Mouse (Mus musculus) forebrain, embryonic 15.5 days (tissue): ENCODE measurements around the gene Upk1b. TPM values are rescaled to one million over a fixed set of nuclear protein-coding genes. Genes with fewer than 3 reads are reported as not detected.
A peak's percentile ranks its signal among the peaks of the same experiment; 100 is the strongest.

Experiments
- ATAC-seq: fragments of 200-750 bp; cut with Nextera tagmentation; replicated peaks from 2 replicates; pipeline ENCODE4 v1.8.0; 2017; ENCODE audit warnings: mild to moderate bottlenecking, moderate TSS enrichment, moderate library complexity
- H3K27ac ChIP-seq: fragments of 300-500 bp; sonication (generic); replicated peaks from 2 replicates; pipeline ENCODE4 v1.5.1; 2015; ENCODE audit warnings: mild to moderate bottlenecking, inconsistent platforms
- H3K27me3 ChIP-seq: fragments of 300-500 bp; sonication (generic); 2 replicates; pipeline ENCODE4 v1.6.1; 2015; ENCODE audit warnings: inconsistent platforms
- H3K36me3 ChIP-seq: fragments of 300-500 bp; sonication (generic); 2 replicates; pipeline ENCODE4 v1.6.1; 2015; ENCODE audit warnings: mild to moderate bottlenecking, inconsistent platforms
- H3K4me1 ChIP-seq: fragments of 300-500 bp; sonication (generic); 2 replicates; pipeline ENCODE4 v1.6.1; 2015; ENCODE audit warnings: inconsistent platforms
- H3K4me2 ChIP-seq: fragments of 300-500 bp; sonication (generic); replicated peaks from 2 replicates; pipeline ENCODE4 v1.6.1; 2015; ENCODE audit warnings: mild to moderate bottlenecking, inconsistent platforms
- H3K4me3 ChIP-seq: fragments of 300-500 bp; sonication (generic); 2 replicates; pipeline ENCODE4 v1.5.1; 2015; ENCODE audit warnings: mild to moderate bottlenecking, inconsistent platforms
- H3K9ac ChIP-seq: fragments of 300-500 bp; sonication (generic); replicated peaks from 2 replicates; pipeline ENCODE4 v1.6.1; 2015; ENCODE audit warnings: mild to moderate bottlenecking, inconsistent platforms
- H3K9me3 ChIP-seq: fragments of 300-500 bp; sonication (generic); 2 replicates; pipeline ENCODE4 v1.6.1; 2016; ENCODE audit warnings: inconsistent platforms
- WGBS: fragments of 180-500 bp; shearing (Covaris S2); methylation state at CpG from one replicate; pipeline ENCODE4 v1.1.7; 2015; ENCODE audit warnings: mixed read lengths; 5-methylcytosine and 5-hydroxymethylcytosine counted together
- polyA plus RNA-seq: library from polyadenylated mRNA; unstranded; fragments of >200 nt; fragmentation: Nextera tagmentation; extraction: Ambion mirVana; gene quantifications from 2 replicates; pipeline ENCODE4 v1.2.1, GENCODE M21; 2015

Gene Upk1b
- polyA plus RNA-seq, 1 experiment from 2014 or later, result not detected

DNA sequence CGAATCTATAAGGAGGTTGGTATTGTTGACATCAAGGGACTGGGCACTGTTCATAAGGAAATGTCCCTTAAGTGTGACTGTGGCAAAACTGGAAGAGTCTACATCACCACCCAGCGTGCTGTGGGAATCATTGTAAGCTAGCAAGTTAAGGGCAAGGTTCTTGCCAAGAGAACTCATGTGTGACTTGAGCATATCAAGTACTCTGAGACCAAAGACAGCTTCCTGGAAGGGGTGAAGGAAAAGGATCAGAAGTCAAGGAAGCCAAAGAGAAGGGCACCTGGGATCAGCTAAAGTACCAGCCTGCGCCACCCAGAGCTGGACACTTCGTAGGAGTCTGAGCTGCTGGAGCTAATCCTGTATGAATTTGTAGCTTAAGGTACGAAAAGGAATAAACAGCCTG, 39.9 kb downstream of the Upk1b start:
- 94% methylated on average over 5 of the region's 5 CpGs for WGBS
- no peak for ATAC-seq
- H3K36me3 ChIP-seq, result peaks cover 14% of the 10 kb centered on the region

DNA sequence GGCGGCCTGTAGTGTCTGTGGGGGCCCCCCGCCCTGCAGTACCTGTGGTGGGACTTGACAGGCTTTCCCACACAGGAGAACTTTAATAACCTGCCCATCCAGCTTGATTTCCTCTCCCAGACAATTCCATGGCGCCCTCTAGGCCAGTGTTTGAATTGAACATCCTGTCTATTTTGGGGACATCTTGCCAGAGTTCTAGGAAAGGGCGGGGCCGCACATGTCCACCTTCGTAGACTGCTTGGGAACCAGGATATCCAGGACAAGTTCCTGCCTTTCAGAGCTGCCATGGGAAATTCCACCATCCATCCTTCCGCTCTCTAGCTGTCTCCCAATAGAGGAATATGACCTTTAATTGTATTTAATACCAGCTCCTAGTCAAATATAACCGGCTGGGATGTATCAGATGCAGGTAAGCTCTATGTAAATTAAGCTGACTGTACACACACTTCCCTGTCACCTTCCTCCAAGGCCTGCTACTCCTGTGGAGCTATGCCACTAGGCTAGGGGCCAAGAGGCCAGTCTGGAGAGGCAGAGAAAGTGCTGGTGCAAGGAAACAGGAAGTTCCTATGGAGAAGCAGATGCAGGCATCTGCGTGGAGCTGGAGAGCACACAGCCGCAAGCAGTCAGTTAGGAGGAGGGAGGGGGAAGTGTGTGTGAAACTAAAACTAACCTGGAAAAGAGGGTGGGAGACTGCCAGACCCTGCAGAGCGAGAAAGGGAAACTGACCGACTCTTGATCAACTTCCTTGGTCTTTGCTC, 41.8 kb downstream of the Upk1b start:
- H3K4me3 ChIP-seq, result no peak overlapping the region
- H3K27ac ChIP-seq, result no peak overlapping the region
- no peak overlapping the region for H3K9ac ChIP-seq
- WGBS, result 87% methylated on average over 12 of the region's 12 CpGs
- H3K4me2 ChIP-seq, result no peak overlapping the region
- no peaks in the 10 kb centered on the region for H3K9me3 ChIP-seq
- no peaks in the 10 kb centered on the region for H3K27me3 ChIP-seq
- no peaks in the 10 kb centered on the region for H3K4me1 ChIP-seq
- peaks cover 14% of the 10 kb centered on the region for H3K36me3 ChIP-seq
- no peak for ATAC-seq

More for the DNA sequence above, 39.9 kb downstream of the Upk1b start:
- Histone ChIP-seq H3K27me3 (no peaks in the 10 kb centered on the region), H3K4me2 (no peak overlapping the region), H3K27ac (no peak overlapping the region), H3K9me3 (no peaks in the 10 kb centered on the region), H3K4me3 (no peak overlapping the region), H3K9ac (no peak overlapping the region), H3K4me1 (no peaks in the 10 kb centered on the region)

DNA sequence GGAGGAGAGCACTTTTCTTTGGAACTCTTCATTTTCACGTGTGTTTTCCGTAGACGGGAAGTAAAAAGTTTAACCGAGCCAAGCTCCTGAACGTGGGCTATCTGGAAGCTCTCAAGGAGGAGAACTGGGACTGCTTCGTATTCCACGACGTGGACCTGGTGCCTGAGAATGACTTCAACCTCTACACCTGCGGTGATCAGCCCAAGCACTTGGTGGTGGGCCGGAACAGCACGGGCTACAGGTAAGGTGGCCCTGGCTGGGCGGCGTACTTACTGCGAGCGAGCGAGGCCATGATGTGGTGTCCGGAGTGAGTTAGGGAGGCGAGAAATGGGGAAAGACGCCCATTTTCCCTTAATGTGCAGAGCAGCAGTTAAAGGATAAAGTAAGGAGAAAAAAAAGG, 42.5 kb downstream of the Upk1b start:
- Histone ChIP-seq H3K27me3 (no peaks in the 10 kb centered on the region), H3K9me3 (no peaks in the 10 kb centered on the region)
- WGBS, result 95% methylated on average over 19 of the region's 19 CpGs

DNA sequence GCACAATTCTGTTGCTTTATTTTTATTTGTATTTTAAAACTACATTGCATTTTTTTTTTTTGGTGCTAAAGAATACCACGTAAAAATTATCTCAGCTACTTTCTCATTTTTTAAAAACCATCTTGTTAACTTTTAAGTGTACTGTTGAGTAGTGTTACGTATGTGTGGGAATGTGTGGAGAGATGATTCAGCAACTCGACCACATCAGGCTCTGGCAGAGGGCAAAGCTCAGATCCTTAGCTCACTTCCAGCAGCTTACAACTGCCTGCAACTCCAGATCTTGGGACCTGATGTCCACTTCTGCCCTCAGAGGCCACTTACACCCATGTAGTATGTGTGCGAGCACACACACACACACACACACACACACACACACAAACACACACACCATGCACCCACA, 43.6 kb downstream of the Upk1b start:
- whole genome bisulfite sequencing, result 66% methylated on average over 4 of the region's 4 CpGs
- Histone ChIP-seq H3K4me1 (no peaks in the 10 kb centered on the region), H3K27ac (no peak overlapping the region), H3K4me2 (no peak overlapping the region), H3K9ac (no peak overlapping the region), H3K27me3 (no peaks in the 10 kb centered on the region), H3K9me3 (no peaks in the 10 kb centered on the region), H3K36me3 (peaks cover 14% of the 10 kb centered on the region), H3K4me3 (no peak overlapping the region)
- ATAC-seq, result no peak

More for the DNA sequence above, 42.5 kb downstream of the Upk1b start:
- H3K9ac ChIP-seq, result no peak overlapping the region
- ATAC-seq, result no peak
- H3K4me2 ChIP-seq, result no peak overlapping the region
- H3K36me3 ChIP-seq, result peaks cover 14% of the 10 kb centered on the region
- H3K4me1 ChIP-seq, result no peaks in the 10 kb centered on the region
- H3K27ac ChIP-seq, result no peak overlapping the region
- H3K4me3 ChIP-seq, result no peak overlapping the region

DNA sequence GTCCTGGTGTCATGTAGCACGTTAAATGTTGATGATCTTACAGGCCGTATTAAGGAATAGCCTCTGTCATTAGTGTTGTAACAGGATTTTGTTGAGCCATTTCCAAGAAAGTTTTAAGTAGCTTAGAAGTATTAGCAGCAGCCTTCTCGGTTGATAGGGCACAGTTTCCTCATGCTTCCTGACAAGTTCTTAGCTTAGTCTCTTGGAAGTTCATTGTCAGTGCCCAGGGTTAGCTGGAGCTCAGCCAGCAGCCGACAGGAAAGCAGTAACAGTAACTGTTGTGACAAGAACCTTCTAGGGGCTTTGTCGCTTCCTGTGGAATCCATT, 44.0 kb downstream of the Upk1b start:
- H3K4me3 ChIP-seq, result no peak overlapping the region
- H3K36me3 ChIP-seq, result peaks cover 14% of the 10 kb centered on the region
- H3K27me3 ChIP-seq, result no peaks in the 10 kb centered on the region
- no peaks in the 10 kb centered on the region for H3K4me1 ChIP-seq
- WGBS, result 15% methylated on average over 5 of the region's 5 CpGs
- no peak overlapping the region for H3K27ac ChIP-seq
- no peak overlapping the region for H3K9ac ChIP-seq
- no peak for ATAC-seq
- H3K4me2 ChIP-seq, result no peak overlapping the region
- H3K9me3 ChIP-seq, result no peaks in the 10 kb centered on the region

DNA sequence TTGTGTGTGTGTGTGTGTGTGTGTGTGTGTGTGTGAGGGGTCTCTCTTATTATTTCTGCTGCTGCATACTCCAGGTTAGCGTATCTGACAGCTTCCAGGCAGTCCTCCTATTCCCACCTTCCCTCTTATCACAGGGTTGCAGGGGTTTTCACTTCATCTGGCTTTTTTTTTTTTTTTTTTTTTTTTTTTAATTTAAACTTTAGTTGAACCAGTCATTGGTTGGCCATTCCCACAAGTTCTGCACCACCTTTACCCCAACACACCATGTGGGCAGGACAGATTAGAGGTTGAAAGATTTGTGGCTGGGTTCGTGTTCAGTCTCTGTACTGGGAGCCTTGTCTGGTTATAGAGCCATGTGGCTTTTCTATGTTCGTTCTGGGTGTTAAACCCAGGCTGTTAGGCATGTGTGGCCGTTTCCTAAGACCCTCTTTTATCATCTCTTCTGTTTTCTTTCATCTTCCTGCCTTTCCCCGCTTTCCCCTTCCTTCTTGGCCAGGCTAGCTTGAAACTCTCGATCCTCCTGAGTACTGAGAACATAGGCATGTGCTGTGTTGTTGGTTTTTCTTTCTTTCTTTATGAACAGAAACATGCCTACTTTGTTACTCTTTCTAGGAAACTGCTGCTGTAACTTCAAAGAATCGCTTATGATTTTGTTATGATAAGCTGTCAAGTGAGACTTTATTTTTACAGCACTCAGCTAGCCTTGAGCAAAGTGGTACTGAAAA, 44.5 kb downstream of the Upk1b start:
- H3K4me3 ChIP-seq, result no peak overlapping the region
- no peak overlapping the region for H3K9ac ChIP-seq
- H3K27ac ChIP-seq, result no peak overlapping the region
- 68% methylated on average over 7 of the region's 7 CpGs for WGBS
- no peak overlapping the region for H3K4me2 ChIP-seq
- H3K36me3 ChIP-seq, result peaks cover 14% of the 10 kb centered on the region
- H3K9me3 ChIP-seq, result no peaks in the 10 kb centered on the region
- no peaks in the 10 kb centered on the region for H3K27me3 ChIP-seq
- no peak for ATAC-seq
- no peaks in the 10 kb centered on the region for H3K4me1 ChIP-seq

DNA sequence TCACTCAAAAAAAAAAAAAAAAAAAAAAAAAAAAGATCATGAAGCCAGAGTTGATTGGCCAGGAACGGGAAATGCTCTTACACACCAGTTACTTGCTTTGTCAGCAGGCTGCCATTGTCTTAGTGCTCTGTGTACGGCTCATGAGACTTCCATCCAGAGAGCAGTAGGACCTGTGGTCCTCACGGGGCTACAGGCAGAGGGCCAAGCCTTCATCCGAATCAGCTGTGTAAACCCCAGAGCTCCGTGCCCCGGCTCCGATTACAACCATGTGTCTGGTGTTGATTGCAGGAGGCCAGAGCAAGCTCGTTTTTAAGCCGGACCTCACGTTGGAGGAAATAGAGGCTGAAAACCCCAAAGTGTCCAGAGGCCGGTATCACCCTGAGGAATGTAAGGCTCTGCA, 46.5 kb downstream of the Upk1b start:
- Histone ChIP-seq H3K27me3 (no peaks in the 10 kb centered on the region), H3K4me1 (no peaks in the 10 kb centered on the region), H3K4me2 (no peak overlapping the region), H3K27ac (no peak overlapping the region), H3K4me3 (no peak overlapping the region), H3K9ac (no peak overlapping the region), H3K36me3 (peaks cover 10% of the 10 kb centered on the region), H3K9me3 (no peaks in the 10 kb centered on the region)
- ATAC-seq, result no peak
- WGBS, result 71% methylated on average over 11 of the region's 11 CpGs

DNA sequence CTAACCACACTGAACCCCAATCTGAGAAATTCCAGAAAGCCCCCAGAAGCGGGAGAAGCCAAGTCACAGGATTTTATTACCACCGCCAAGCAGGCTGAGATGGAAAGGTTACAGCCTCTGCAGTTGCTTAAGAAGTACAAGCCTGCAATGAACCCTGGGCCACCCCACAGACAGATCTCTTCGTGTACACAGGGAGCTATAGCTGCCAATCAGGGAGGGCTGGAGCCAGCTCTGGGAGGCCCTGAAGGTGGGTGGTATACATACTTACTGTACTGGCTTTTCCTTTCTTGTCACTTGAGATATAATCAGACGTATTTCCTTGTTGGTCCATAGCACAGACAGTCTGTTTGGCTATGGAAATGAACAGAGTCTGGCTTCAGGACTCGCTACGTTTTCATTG, 49.3 kb downstream of the Upk1b start:
- ATAC-seq, result no peak
- no peak overlapping the region for H3K4me2 ChIP-seq
- no peaks in the 10 kb centered on the region for H3K27me3 ChIP-seq
- no peak overlapping the region for H3K27ac ChIP-seq
- no peaks in the 10 kb centered on the region for H3K4me1 ChIP-seq
- H3K36me3 ChIP-seq, result no peaks in the 10 kb centered on the region
- whole genome bisulfite sequencing, result 87% methylated on average over 6 of the region's 6 CpGs
- no peak overlapping the region for H3K4me3 ChIP-seq
- H3K9ac ChIP-seq, result no peak overlapping the region
- H3K9me3 ChIP-seq, result no peaks in the 10 kb centered on the region

DNA sequence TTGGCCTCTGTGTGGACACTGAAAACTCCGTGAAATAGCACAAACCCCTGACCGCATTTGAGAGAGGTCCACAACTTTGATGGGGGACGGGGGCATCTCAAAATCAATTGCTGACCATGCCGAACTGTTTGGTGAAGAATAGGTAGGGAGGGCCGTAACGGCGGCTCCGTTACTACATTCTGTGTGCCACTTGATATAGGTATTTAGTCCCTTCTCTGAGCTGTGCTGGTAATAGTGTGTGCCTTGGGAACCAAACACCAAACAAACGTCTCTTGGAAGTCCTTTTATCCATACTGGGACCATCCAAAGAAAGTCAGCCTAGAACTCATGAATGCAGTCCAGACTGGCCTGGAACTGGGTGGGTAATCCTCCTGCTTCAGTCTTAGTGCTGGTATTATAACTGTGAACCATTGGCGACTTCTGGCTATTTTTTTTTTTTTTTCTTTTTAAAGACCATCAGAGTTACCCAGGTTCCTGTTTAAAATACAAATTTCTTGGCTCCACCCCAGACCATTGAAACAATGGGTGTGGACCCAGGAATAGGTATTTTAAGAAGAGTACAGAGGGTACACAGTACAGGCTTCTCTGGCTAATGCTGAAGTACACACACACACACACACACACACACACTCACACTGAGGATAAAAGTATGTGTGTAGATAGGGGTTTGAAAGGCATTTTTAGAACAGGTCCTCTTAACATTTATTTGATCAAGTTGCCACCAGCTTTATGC, 56.0 kb downstream of the Upk1b start:
- ATAC-seq, result no peak
- WGBS, result 84% methylated on average over 10 of the region's 10 CpGs
- peaks cover 12% of the 10 kb centered on the region for H3K4me1 ChIP-seq

DNA sequence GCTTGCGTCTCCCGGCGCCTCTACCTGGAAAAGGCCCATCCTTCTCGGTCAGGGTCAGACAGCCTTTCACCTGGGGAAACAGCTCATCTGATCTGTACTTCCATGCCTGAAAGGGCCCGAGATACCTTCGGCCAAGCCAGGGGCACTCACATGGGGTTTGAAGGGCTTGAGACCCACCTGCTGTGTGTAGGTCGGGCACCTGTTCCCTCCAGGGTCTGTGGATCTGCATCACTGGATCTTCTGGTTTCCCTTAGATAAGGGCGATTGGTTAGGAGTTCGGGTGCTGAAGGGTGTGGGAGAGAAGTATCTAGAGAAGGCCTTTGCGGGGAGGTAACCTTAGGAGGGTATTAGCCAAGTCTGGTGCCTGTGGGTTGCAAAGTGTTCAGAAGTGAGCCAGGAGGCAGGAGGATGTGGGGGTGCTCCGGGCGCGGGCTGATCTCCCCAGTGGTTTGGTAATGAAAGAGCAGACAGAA, 57.4 kb downstream of the Upk1b start:
- H3K36me3 ChIP-seq, result no peaks in the 10 kb centered on the region
- H3K27ac ChIP-seq, result peak overlapping the region; percentile 79
- H3K9ac ChIP-seq, result peak overlapping the region; percentile 88
- peaks cover 12% of the 10 kb centered on the region for H3K4me1 ChIP-seq
- ATAC-seq, result peak; percentile 77
- peak overlapping the region; percentile 72 for H3K4me3 ChIP-seq
- no peaks in the 10 kb centered on the region for H3K9me3 ChIP-seq
- WGBS, result under 1% methylated on average over 13 of the region's 13 CpGs
- peak overlapping the region; percentile 80 for H3K4me2 ChIP-seq
- H3K27me3 ChIP-seq, result no peaks in the 10 kb centered on the region

More for the DNA sequence above, 56.0 kb downstream of the Upk1b start:
- Histone ChIP-seq H3K4me2 (no peak overlapping the region), H3K9me3 (no peaks in the 10 kb centered on the region), H3K36me3 (no peaks in the 10 kb centered on the region), H3K27me3 (no peaks in the 10 kb centered on the region), H3K4me3 (no peak overlapping the region), H3K27ac (no peak overlapping the region), H3K9ac (no peak overlapping the region)

DNA sequence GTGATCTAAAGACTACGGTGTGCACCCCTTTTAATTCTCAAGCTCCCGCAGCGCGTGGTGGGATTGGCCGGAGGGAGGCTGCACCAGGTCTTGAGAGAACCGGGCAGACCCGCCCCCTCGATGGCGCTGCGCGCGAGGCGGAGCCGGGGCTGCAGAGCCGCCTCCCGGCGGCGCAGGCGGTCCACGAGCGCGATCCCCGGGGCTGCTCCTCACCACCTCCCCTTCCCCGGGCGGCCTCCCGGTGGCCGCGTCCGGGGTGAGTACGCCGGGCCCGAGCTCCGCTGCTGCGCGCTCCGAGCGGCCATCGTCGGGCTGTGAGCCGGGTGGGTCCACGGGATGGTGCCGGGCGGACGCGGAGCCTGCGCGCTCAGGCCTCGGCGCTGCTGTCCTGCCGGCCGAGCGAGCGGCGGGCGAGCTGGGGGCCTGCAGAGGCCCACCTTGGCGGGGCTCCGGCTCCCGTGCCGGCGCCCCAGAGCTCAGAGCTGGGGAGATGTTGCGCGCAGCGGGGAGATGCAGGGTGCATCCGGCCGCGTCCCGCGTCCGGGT, 57.9 kb downstream of the Upk1b start, which contains the start of gene B4galt4:
TSS of gene B4galt4 (plus strand) at position 152 of the 546 bp plus-strand sequence.
- H3K9ac ChIP-seq, result peak within 1 kb of the TSS; percentile 88
- peaks cover 12% of the 10 kb centered on the region for H3K4me1 ChIP-seq
- H3K27me3 ChIP-seq, result no peaks in the 10 kb centered on the region
- peak within 1 kb of the TSS; percentile 80 for H3K4me2 ChIP-seq
- ATAC-seq, result peak; percentile 97
- WGBS, result under 1% methylated on average over 67 of the region's 69 CpGs
- H3K9me3 ChIP-seq, result no peaks in the 10 kb centered on the region
- H3K27ac ChIP-seq, result peak within 1 kb of the TSS; percentile 79
- H3K36me3 ChIP-seq, result no peaks in the 10 kb centered on the region
- H3K4me3 ChIP-seq, result peak within 1 kb of the TSS; percentile 72
